ENCODE assay signal across 11 mouse cellular contexts in the genomic region with DNA sequence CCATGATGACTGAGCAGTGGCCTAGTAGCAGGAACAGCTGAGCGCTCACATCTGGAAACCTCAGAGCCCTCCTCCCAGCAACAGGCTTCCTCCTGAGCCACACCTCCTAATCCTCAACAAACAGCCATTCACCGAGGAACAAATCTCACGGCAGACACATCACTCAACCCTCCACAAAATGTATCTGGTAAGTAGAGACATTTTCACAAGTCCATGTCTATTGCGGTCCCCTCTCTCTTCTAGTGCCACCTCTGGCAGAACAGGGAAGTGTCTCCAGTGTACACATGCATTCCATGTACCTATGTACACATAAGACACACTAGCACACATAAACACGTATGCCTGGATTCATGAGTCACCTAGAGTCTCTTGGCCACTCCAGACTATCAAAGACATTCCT. TPM values are rescaled to one million over a fixed set of nuclear protein-coding genes. Genes with fewer than 3 reads are reported as not detected.
DNase-seq lines count a peak whose midpoint lies in the region; ATAC-seq and TF ChIP-seq lines count a peak whose summit lies in the region.
"Had no signal": no experiment of that assay in that cellular context is flagged by ENCODE, and none has a peak within 500 bp of the region (broad histone marks: within the 10 kb centered on the region; RNA-seq: fewer than 3 reads in every experiment).

No protein-coding gene starts in this region.

- no peak for TF ChIP-seq POLR2A in brain, embryonic 14.5 days (IDR thresholded peaks at IDR 0.05; ENCODE audit: borderline replicate concordance, extremely low read depth, insufficient read depth, insufficient read length, poor library complexity, severe bottlenecking)

- H3K4me2 ChIP-seq in stomach, postnatal 0 days (replicated peaks; ENCODE audit: low read depth) = no peak overlapping the region

- peak; percentile 70 for DNase-seq in heart, embryonic 10.5 days (ENCODE audit: low spot score)
- no peak for DNase-seq in heart, postnatal 14 days
- peak; percentile 39 for DNase-seq in thymus, postnatal 0 days (ENCODE audit: low spot score)
- DNase-seq in thymus, postnatal 14 days = no peak
- DNase-seq in brain, embryonic 14.5 days (ENCODE audit: low read depth) = no peak
- no peak for DNase-seq in stomach, postnatal 0 days (ENCODE audit: low spot score)
- DNase-seq in adrenal gland, postnatal 25 days = no peak
- DNase-seq in limb, embryonic 10.5 days (ENCODE audit: low spot score) = no peak
- DNase-seq: right cerebral cortex, postnatal 25 days had no signal

- H3K27me3 ChIP-seq in heart, embryonic 10.5 days (ENCODE audit: insufficient read depth, poor library complexity, severe bottlenecking) = peaks cover 25% of the 10 kb centered on the region
- no peaks in the 10 kb centered on the region for H3K27me3 ChIP-seq in stomach, postnatal 0 days (ENCODE audit: control insufficient read depth, insufficient read depth, low read length)
- peaks cover 19% of the 10 kb centered on the region for H3K27me3 ChIP-seq in limb, embryonic 10.5 days (ENCODE audit: low read depth, poor library complexity, severe bottlenecking)

- no peaks in the 10 kb centered on the region for H3K36me3 ChIP-seq in heart, embryonic 10.5 days
- no peaks in the 10 kb centered on the region for H3K36me3 ChIP-seq in stomach, postnatal 0 days (ENCODE audit: control insufficient read depth, insufficient read depth, low read length)
- no peaks in the 10 kb centered on the region for H3K36me3 ChIP-seq in limb, embryonic 10.5 days
- H3K36me3 ChIP-seq: forebrain, embryonic 10.5 days had no signal

- WGBS in heart, embryonic 10.5 days = 70% methylated on average over 5 of the region's 5 CpGs
- WGBS in stomach, postnatal 0 days = 60% methylated on average over 5 of the region's 5 CpGs
- WGBS in limb, embryonic 10.5 days = 81% methylated on average over 5 of the region's 5 CpGs

- no peak for ATAC-seq in stomach, postnatal 0 days (ENCODE audit: low FRiP score, low TSS enrichment)
- ATAC-seq: inflammation-experienced regulatory T-cells, adult 6 months had no signal

- no peak overlapping the region for H3K9ac ChIP-seq in stomach, postnatal 0 days (ENCODE audit: low read length)

- TF ChIP-seq EP300 in stomach, postnatal 0 days (optimal IDR thresholded peaks at IDR 0.05) = no peak

- no peak overlapping the region for H3K4me3 ChIP-seq in heart, embryonic 10.5 days
- no peak overlapping the region for H3K4me3 ChIP-seq in stomach, postnatal 0 days (ENCODE audit: low read depth, low read length)
- no peak overlapping the region for H3K4me3 ChIP-seq in limb, embryonic 10.5 days
- H3K4me3 ChIP-seq: forebrain, embryonic 10.5 days had no signal

- TF ChIP-seq CTCF in brain, embryonic 14.5 days (IDR thresholded peaks at IDR 0.05; ENCODE audit: borderline replicate concordance, extremely low read depth, insufficient read depth, insufficient read length) = peak; percentile 30; the same call in 1 of the 2 replicates
- peak; percentile 59 for TF ChIP-seq CTCF in stomach, postnatal 0 days (IDR thresholded peaks at IDR 0.05; ENCODE audit: low read depth)

- intact Hi-C loops in heart, postnatal 14 days (cut with DNase I) = no loop called here

- H3K9me3 ChIP-seq in heart, embryonic 10.5 days = no peaks in the 10 kb centered on the region
- no peaks in the 10 kb centered on the region for H3K9me3 ChIP-seq in stomach, postnatal 0 days (ENCODE audit: control insufficient read depth, low read length)
- H3K9me3 ChIP-seq in limb, embryonic 10.5 days (replicated peaks) = no peaks in the 10 kb centered on the region
- H3K9me3 ChIP-seq: forebrain, embryonic 10.5 days had no signal

- H3K4me1 ChIP-seq in heart, embryonic 10.5 days = peaks cover 6% of the 10 kb centered on the region; the same call in 1 of the 2 replicates
- H3K4me1 ChIP-seq in stomach, postnatal 0 days (replicated peaks; ENCODE audit: control insufficient read depth, insufficient read depth) = no peaks in the 10 kb centered on the region
- H3K4me1 ChIP-seq in limb, embryonic 10.5 days = peaks cover 8% of the 10 kb centered on the region; the same call in 1 of the 2 replicates

- H3K27ac ChIP-seq in heart, embryonic 10.5 days = no peak overlapping the region
- no peak overlapping the region for H3K27ac ChIP-seq in stomach, postnatal 0 days (replicated peaks)
- H3K27ac ChIP-seq in limb, embryonic 10.5 days = no peak overlapping the region
- H3K27ac ChIP-seq: forebrain, embryonic 10.5 days had no signal

RNA-seq across cellular contexts. Expression of gene Actl6b, which starts 2.2 kb away (rescaled TPM):
- 0.07 TPM in 1 of 2 replicates, not detected in the other for polyA plus RNA-seq in heart, embryonic 10.5 days (2016; fragmentation: Nextera tagmentation; extraction: Ambion mirVana)
- total RNA-seq in heart, postnatal 14 days (2021) = not detected
- polyA plus RNA-seq in thymus, postnatal 0 days (2015; fragmentation: Nextera tagmentation; extraction: Ambion mirVana) = 0.14 TPM in 1 of 2 replicates, not detected in the other
- polyA plus RNA-seq in brain, embryonic 14.5 days (2012; rRNA removed) = 298 and 316 TPM in 2 replicates
- 2.3 and 2.7 TPM in 2 replicates for polyA plus RNA-seq in stomach, postnatal 0 days (2015; fragmentation: Nextera tagmentation; extraction: Ambion mirVana)
- 2.7 and 6.4 TPM in 2 replicates for total RNA-seq in adrenal gland, postnatal 25 days (2021)
- not detected in 2 replicates for polyA plus RNA-seq in limb, embryonic 10.5 days (2016; fragmentation: Nextera tagmentation; extraction: Ambion mirVana)
- polyA plus RNA-seq: inflammation-experienced regulatory T-cells, adult 6 months had no signal

RNA-seq across cellular contexts. Expression of gene Gnb2, which starts 17.8 kb away (rescaled TPM):
- polyA plus RNA-seq in heart, embryonic 10.5 days (2016; fragmentation: Nextera tagmentation; extraction: Ambion mirVana) = 287 and 294 TPM in 2 replicates
- 100 to 1,000 TPM; 322 to 323 TPM for total RNA-seq in heart, postnatal 14 days (2021)
- 425 and 451 TPM in 2 replicates for polyA plus RNA-seq in thymus, postnatal 0 days (2015; fragmentation: Nextera tagmentation; extraction: Ambion mirVana)
- 1,055 and 1,401 TPM in 2 replicates for polyA plus RNA-seq in brain, embryonic 14.5 days (2012; rRNA removed)
- polyA plus RNA-seq in stomach, postnatal 0 days (2015; fragmentation: Nextera tagmentation; extraction: Ambion mirVana) = 345 and 374 TPM in 2 replicates
- 580 and 681 TPM in 2 replicates for total RNA-seq in adrenal gland, postnatal 25 days (2021)
- 257 and 295 TPM in 2 replicates for polyA plus RNA-seq in limb, embryonic 10.5 days (2016; fragmentation: Nextera tagmentation; extraction: Ambion mirVana)

RNA-seq across cellular contexts. Expression of gene Epo, which starts 18.1 kb away (rescaled TPM):
- 0.28 and 2.3 TPM in 2 replicates for polyA plus RNA-seq in heart, embryonic 10.5 days (2016; fragmentation: Nextera tagmentation; extraction: Ambion mirVana)
- not detected for total RNA-seq in heart, postnatal 14 days (2021)
- polyA plus RNA-seq in thymus, postnatal 0 days (2015; fragmentation: Nextera tagmentation; extraction: Ambion mirVana) = not detected in 2 replicates
- polyA plus RNA-seq in brain, embryonic 14.5 days (2012; rRNA removed) = not detected in 2 replicates
- polyA plus RNA-seq in stomach, postnatal 0 days (2015; fragmentation: Nextera tagmentation; extraction: Ambion mirVana) = not detected in 2 replicates
- not detected in 2 replicates for total RNA-seq in adrenal gland, postnatal 25 days (2021)
- polyA plus RNA-seq in limb, embryonic 10.5 days (2016; fragmentation: Nextera tagmentation; extraction: Ambion mirVana) = 1.5 and 2.4 TPM in 2 replicates
- polyA plus RNA-seq: inflammation-experienced regulatory T-cells, adult 6 months had no signal

RNA-seq across cellular contexts. Expression of gene Tfr2, which starts 18.5 kb away (rescaled TPM):
- polyA plus RNA-seq in heart, embryonic 10.5 days (2016; fragmentation: Nextera tagmentation; extraction: Ambion mirVana) = 4.0 and 4.9 TPM in 2 replicates
- total RNA-seq in heart, postnatal 14 days (2021) = not detected
- polyA plus RNA-seq in thymus, postnatal 0 days (2015; fragmentation: Nextera tagmentation; extraction: Ambion mirVana) = 0.98 and 1.2 TPM in 2 replicates
- polyA plus RNA-seq in brain, embryonic 14.5 days (2012; rRNA removed) = 9.4 and 13.5 TPM in 2 replicates
- 1.2 and 1.3 TPM in 2 replicates for polyA plus RNA-seq in stomach, postnatal 0 days (2015; fragmentation: Nextera tagmentation; extraction: Ambion mirVana)
- total RNA-seq in adrenal gland, postnatal 25 days (2021) = 0.85 and 2.9 TPM in 2 replicates
- 0.79 and 1.4 TPM in 2 replicates for polyA plus RNA-seq in limb, embryonic 10.5 days (2016; fragmentation: Nextera tagmentation; extraction: Ambion mirVana)

RNA-seq across cellular contexts. Expression of gene Gigyf1, which starts 32.8 kb away (rescaled TPM):
- 8.0 and 10.8 TPM in 2 replicates for polyA plus RNA-seq in heart, embryonic 10.5 days (2016; fragmentation: Nextera tagmentation; extraction: Ambion mirVana)
- total RNA-seq in heart, postnatal 14 days (2021) = 10 to 100 TPM; 28.3 to 33.8 TPM
- 10.5 and 15.9 TPM in 2 replicates for polyA plus RNA-seq in thymus, postnatal 0 days (2015; fragmentation: Nextera tagmentation; extraction: Ambion mirVana)
- 56.9 and 57.9 TPM in 2 replicates for polyA plus RNA-seq in brain, embryonic 14.5 days (2012; rRNA removed)
- 5.2 and 6.0 TPM in 2 replicates for polyA plus RNA-seq in stomach, postnatal 0 days (2015; fragmentation: Nextera tagmentation; extraction: Ambion mirVana)
- 34.7 and 52.3 TPM in 2 replicates for total RNA-seq in adrenal gland, postnatal 25 days (2021)
- polyA plus RNA-seq in limb, embryonic 10.5 days (2016; fragmentation: Nextera tagmentation; extraction: Ambion mirVana) = 13.5 and 14.6 TPM in 2 replicates

Comparison
In these comparisons a context has a peak if more than half of its experiments do, and no peak if none do; other contexts are left out.
1. DNase-seq: peak in heart, embryonic 10.5 days (single experiment) and thymus, postnatal 0 days (single experiment); none in heart, postnatal 14 days (0 of 2), thymus, postnatal 14 days (single experiment), brain, embryonic 14.5 days (single experiment), stomach, postnatal 0 days (single experiment), adrenal gland, postnatal 25 days (single experiment) and limb, embryonic 10.5 days (single experiment).
2. RNA of gene Actl6b, which starts 2.2 kb away (polyA plus RNA-seq): 298 to 316 TPM in brain, embryonic 14.5 days; 2.3 to 2.7 TPM in stomach, postnatal 0 days, 0.14 TPM in thymus, postnatal 0 days, 0.07 TPM in heart, embryonic 10.5 days and not detected in limb, embryonic 10.5 days; every median in the first group is over 10 times any median in the second.